In the genomic region with DNA sequence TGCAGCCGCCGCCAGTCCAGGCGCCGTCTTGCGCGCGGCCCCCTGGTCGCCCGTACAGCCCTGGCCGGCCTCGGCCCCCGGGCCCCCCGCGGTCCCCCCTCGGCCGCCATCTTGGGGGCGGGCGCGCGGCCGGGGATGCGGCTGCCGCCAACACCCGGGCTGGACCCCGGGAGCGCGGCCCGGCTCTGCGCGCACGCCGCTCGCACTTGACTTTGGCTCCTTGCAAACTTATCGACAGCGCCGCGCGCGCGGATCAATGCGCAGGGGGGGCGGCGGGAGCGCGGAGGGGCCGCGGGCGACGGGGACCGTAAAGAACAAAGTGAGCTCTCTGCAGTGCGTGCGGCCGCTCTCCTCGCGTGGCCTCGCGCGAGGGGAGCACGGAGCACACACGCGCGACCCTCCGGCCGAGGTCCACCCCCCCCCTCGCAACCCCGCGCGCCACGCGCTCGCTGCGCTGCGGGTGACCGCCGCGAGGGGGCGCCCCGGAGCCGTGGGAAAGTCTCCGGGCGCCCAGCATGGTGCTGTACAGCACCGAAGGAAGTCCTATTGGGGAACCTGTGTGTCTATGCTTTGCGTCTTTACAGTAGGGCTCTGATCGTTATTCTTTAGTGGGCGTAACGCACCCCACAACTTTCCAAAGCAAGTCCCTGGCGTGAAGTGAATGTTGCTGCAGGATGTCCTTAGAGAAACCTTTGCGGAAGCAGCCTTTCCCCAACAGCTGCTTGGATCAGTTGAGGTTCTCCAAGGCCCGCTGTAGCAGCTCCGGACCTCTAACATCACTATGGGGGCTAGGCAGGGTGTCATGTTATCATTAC, we compare ENCODE assay signal across 8 mouse cellular contexts. TPM values are rescaled to one million over a fixed set of nuclear protein-coding genes. Genes with fewer than 3 reads are reported as not detected.
DNase-seq lines count a peak whose midpoint lies in the region; ATAC-seq lines count a peak whose summit lies in the region.

A gene (minus strand): TSS at position 86 of the 815 bp plus-strand sequence.

- peaks cover 6% of the 10 kb centered on the region for H3K4me1 ChIP-seq in embryonic facial prominence, embryonic 11.5 days (ENCODE audit: control insufficient read depth, insufficient read depth, low read length)
- H3K4me1 ChIP-seq in limb, embryonic 13.5 days, result peaks cover 54% of the 10 kb centered on the region
- H3K4me1 ChIP-seq in midbrain, embryonic 13.5 days (replicated peaks), result peaks cover 77% of the 10 kb centered on the region

- no peak for ATAC-seq in CD4-positive, CD25-positive, alpha-beta regulatory T cell, adult 4 months
- ATAC-seq in embryonic facial prominence, embryonic 11.5 days (replicated peaks; ENCODE audit: insufficient number of reproducible peaks, low FRiP score, low TSS enrichment, low read depth), result peak; percentile 80
- ATAC-seq in limb, embryonic 13.5 days (ENCODE audit: low FRiP score, low read depth), result peak; percentile 88
- ATAC-seq in midbrain, embryonic 13.5 days, result peak; percentile 76

- peaks cover 29% of the 10 kb centered on the region for H3K27me3 ChIP-seq in embryonic facial prominence, embryonic 11.5 days (ENCODE audit: control insufficient read depth, insufficient read depth, low read length)
- H3K27me3 ChIP-seq in limb, embryonic 13.5 days, result peaks cover 78% of the 10 kb centered on the region
- H3K27me3 ChIP-seq in midbrain, embryonic 13.5 days, result no peaks in the 10 kb centered on the region

- peak; percentile 58 for DNase-seq in CD4-positive, CD25-positive, alpha-beta regulatory T cell, adult 2 months (ENCODE audit: low read depth, low spot score)
- peak; percentile 89 for DNase-seq in embryonic facial prominence, embryonic 11.5 days (ENCODE audit: low spot score)
- peak; percentile 21 for DNase-seq in heart, adult 8-10 months (ENCODE audit: low spot score)
- DNase-seq in kidney, adult 8-10 months, result peak; percentile 45 to 51
- peak; percentile 8 for DNase-seq in spleen, adult 12 weeks (ENCODE audit: low spot score)

- 2% methylated on average over 88 of the region's 90 CpGs for WGBS in embryonic facial prominence, embryonic 11.5 days
- under 1% methylated on average over 63 of the region's 90 CpGs for WGBS in limb, embryonic 13.5 days
- WGBS in midbrain, embryonic 13.5 days, result 1% methylated on average over 81 of the region's 90 CpGs

- no peaks in the 10 kb centered on the region for H3K9me3 ChIP-seq in embryonic facial prominence, embryonic 11.5 days (replicated peaks; ENCODE audit: control insufficient read depth, low read length)
- H3K9me3 ChIP-seq in limb, embryonic 13.5 days, result no peaks in the 10 kb centered on the region
- no peaks in the 10 kb centered on the region for H3K9me3 ChIP-seq in midbrain, embryonic 13.5 days

- H3K4me3 ChIP-seq in embryonic facial prominence, embryonic 11.5 days (ENCODE audit: low read depth, low read length), result peak within 1 kb of the TSS; percentile 78
- peak within 1 kb of the TSS; percentile 75 for H3K4me3 ChIP-seq in limb, embryonic 13.5 days
- H3K4me3 ChIP-seq in midbrain, embryonic 13.5 days (replicated peaks), result peak within 1 kb of the TSS; percentile 78

- peak within 1 kb of the TSS; percentile 75 for H3K4me2 ChIP-seq in embryonic facial prominence, embryonic 11.5 days (ENCODE audit: low read depth, low read length)
- peak within 1 kb of the TSS; percentile 72 for H3K4me2 ChIP-seq in limb, embryonic 13.5 days (replicated peaks)
- peak within 1 kb of the TSS; percentile 78 for H3K4me2 ChIP-seq in midbrain, embryonic 13.5 days (replicated peaks)

- no peaks in the 10 kb centered on the region for H3K36me3 ChIP-seq in embryonic facial prominence, embryonic 11.5 days (replicated peaks; ENCODE audit: control insufficient read depth, insufficient read depth, low read depth, low read length)
- H3K36me3 ChIP-seq in limb, embryonic 13.5 days, result no peaks in the 10 kb centered on the region
- H3K36me3 ChIP-seq in midbrain, embryonic 13.5 days, result no peaks in the 10 kb centered on the region

- H3K9ac ChIP-seq in embryonic facial prominence, embryonic 11.5 days (replicated peaks; ENCODE audit: low read length), result peak within 1 kb of the TSS; percentile 79
- H3K9ac ChIP-seq in limb, embryonic 13.5 days, result peak within 1 kb of the TSS; percentile 76
- H3K9ac ChIP-seq in midbrain, embryonic 13.5 days (replicated peaks), result peak within 1 kb of the TSS; percentile 90

- peak within 1 kb of the TSS; percentile 28; the same call in 1 of the 2 replicates for H3K27ac ChIP-seq in embryonic facial prominence, embryonic 11.5 days (replicated peaks; ENCODE audit: low read depth, low read length)
- H3K27ac ChIP-seq in limb, embryonic 13.5 days, result no peak within 1 kb of the TSS; the same call in 1 of the 2 replicates
- peak within 1 kb of the TSS; percentile 96 for H3K27ac ChIP-seq in midbrain, embryonic 13.5 days

RNA-seq across cellular contexts. Expression of the gene that starts here (rescaled TPM):
- under 1 TPM in 1 of 2 experiments, not detected in 1; 0.15 TPM for polyA plus RNA-seq in CD4-positive, CD25-positive, alpha-beta regulatory T cell, adult 4 months (2017; shearing (Covaris generic))
- 4.5 and 6.2 TPM in 2 replicates for polyA plus RNA-seq in embryonic facial prominence, embryonic 11.5 days (2014; fragmentation: Nextera tagmentation; extraction: Ambion mirVana)
- total RNA-seq in heart, adult 8-10 months (2022), result 10 to 100 TPM; 16.1 to 21.3 (median 20.0) TPM
- 3.8 and 4.1 TPM in 2 replicates for polyA plus RNA-seq in limb, embryonic 13.5 days (2015; fragmentation: Nextera tagmentation; extraction: Ambion mirVana)
- 22.7 and 23.8 TPM in 2 replicates for polyA plus RNA-seq in midbrain, embryonic 13.5 days (2015; fragmentation: Nextera tagmentation; extraction: Ambion mirVana)

Comparison
In these comparisons a context has a peak if more than half of its experiments do, and no peak if none do; other contexts are left out.
1. DNase-seq: peak in every context shown above with its lines; median percentile 89 in embryonic facial prominence, embryonic 11.5 days; 58 in CD4-positive, CD25-positive, alpha-beta regulatory T cell, adult 2 months; 48 in kidney, adult 8-10 months; 21 in heart, adult 8-10 months; 8 in spleen, adult 12 weeks.